Mouse (Mus musculus): Measurements from ENCODE around the gene Klf11. TPM values are rescaled to one million over a fixed set of nuclear protein-coding genes. Genes with fewer than 3 reads are reported as not detected.

Klf11 gene
- polyA plus RNA-seq, 1 experiment from 2014 or later, result 9.2 TPM

DNA sequence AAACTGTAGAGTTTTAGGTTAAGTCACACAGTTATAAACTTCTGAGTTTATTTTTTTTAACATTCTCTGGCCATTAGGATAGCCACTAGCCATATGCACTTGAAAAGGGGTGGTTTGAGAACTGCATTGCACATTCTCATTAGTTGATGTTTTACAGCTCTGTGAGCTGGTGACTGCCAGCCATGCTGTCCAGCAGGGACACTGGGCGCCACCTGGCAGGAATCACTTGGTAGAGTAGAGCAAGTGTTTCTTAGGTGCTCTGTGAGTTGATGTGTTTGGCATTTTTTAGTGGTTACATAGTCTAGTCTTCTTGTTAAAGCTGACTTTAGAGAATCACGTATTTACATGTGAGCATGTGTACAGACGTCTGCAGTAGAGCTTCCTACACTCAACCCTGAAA, 5.4 kb downstream of the Klf11 start:
- Histone ChIP-seq H3K27me3 (replicated peaks) (no peaks in the 10 kb centered on the region), H3K4me3 (peak overlapping the region; percentile 2; the same call in 1 of the 2 replicates), H3K36me3 (peaks cover 80% of the 10 kb centered on the region), H3K9ac (0 out of 2 replicates have a peak overlapping the region, but pooled peaks have one; percentile 4), H3K4me2 (peak overlapping the region; percentile 2), H3K9me3 (replicated peaks) (no peaks in the 10 kb centered on the region), H3K27ac (no peak overlapping the region), H3K4me1 (peaks cover 77% of the 10 kb centered on the region)
- WGBS (ENCODE audit: insufficient replicate concordance), result 81% methylated on average over 3 of the region's 3 CpGs
- no peak for ATAC-seq

- Histone ChIP-seq H3K4me1 (peaks cover 56% of the 10 kb centered on the region), H3K36me3 (peaks cover 91% of the 10 kb centered on the region), H3K4me3 (no peak overlapping the region), H3K27me3 (replicated peaks) (no peaks in the 10 kb centered on the region), H3K9ac (peak overlapping the region; percentile 23; the same call in 1 of the 2 replicates), H3K27ac (no peak overlapping the region), H3K4me2 (0 out of 2 replicates have a peak overlapping the region, but pooled peaks have one; percentile 9), H3K9me3 (replicated peaks) (no peaks in the 10 kb centered on the region)
- ATAC-seq, result peak; percentile 42; the same call in 1 of the 2 replicates
- WGBS (ENCODE audit: insufficient replicate concordance), result 61% methylated on average over 4 of the region's 4 CpGs
These were observed 7.9 kb downstream of the Klf11 start for GRCm38 (mm10) chr12:24658998-24659397.

DNA sequence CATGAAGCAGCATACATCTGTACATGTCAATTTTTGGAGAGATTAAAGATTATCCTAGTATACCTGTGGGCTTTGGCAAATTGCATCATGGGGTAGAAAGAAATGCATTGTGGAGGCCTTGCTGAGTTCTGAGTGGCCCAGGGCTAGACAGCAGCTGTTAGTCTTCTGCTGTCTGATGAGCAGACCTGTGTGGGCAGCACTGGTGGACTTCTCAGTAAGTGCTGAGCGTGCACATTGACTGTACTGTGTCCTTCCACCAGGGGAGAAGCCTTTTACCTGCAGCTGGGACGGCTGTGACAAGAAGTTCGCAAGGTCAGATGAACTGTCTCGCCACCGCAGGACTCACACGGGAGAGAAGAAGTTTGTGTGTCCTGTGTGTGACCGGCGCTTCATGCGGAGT, 8.8 kb downstream of the Klf11 start:
- no peak overlapping the region for H3K9ac ChIP-seq
- 0 out of 2 replicates have a peak, but pooled peaks have one; percentile 23 for ATAC-seq
- no peaks in the 10 kb centered on the region for H3K9me3 ChIP-seq (replicated peaks)
- H3K36me3 ChIP-seq, result peaks cover 85% of the 10 kb centered on the region
- no peaks in the 10 kb centered on the region for H3K27me3 ChIP-seq (replicated peaks)
- H3K4me3 ChIP-seq, result no peak overlapping the region
- no peak overlapping the region for H3K4me2 ChIP-seq
- 92% methylated on average over 9 of the region's 9 CpGs for WGBS (ENCODE audit: insufficient replicate concordance)
- H3K4me1 ChIP-seq, result peaks cover 46% of the 10 kb centered on the region
- H3K27ac ChIP-seq, result no peak overlapping the region

- peaks cover 35% of the 10 kb centered on the region for H3K4me1 ChIP-seq
- H3K27ac ChIP-seq, result no peak overlapping the region
- H3K4me3 ChIP-seq, result no peak overlapping the region
- H3K4me2 ChIP-seq, result no peak overlapping the region
- H3K36me3 ChIP-seq, result peaks cover 73% of the 10 kb centered on the region
- no peak for ATAC-seq
- WGBS (ENCODE audit: insufficient replicate concordance), result 73% methylated on average over 4 of the region's 4 CpGs
- no peaks in the 10 kb centered on the region for H3K9me3 ChIP-seq (replicated peaks)
- no peak overlapping the region for H3K9ac ChIP-seq
- H3K27me3 ChIP-seq (replicated peaks), result no peaks in the 10 kb centered on the region
These were observed 10.0 kb downstream of the Klf11 start for GRCm38 (mm10) chr12:24661100-24661499.

DNA sequence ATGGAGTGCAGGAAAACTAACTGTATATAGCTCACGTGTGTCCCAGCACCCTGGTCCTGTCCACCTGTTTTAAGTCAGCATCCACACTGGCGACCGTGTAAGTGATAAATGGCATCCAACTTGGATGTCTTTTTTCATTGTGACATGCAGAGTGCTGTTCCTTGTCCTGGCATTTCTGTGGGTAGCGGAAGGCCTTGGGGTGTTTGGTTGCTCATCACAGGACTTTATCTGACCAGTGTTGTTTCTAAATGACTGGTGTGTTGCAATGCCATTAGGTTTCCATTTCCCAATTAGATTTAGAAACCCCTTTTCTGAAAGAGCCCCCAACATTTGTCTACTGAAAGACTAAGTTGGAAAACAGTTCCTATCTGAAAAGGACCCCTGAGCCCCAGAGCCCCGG, 11.1 kb downstream of the Klf11 start:
- H3K9me3 ChIP-seq (replicated peaks), result no peaks in the 10 kb centered on the region
- whole genome bisulfite sequencing (ENCODE audit: insufficient replicate concordance), result 90% methylated on average over 5 of the region's 5 CpGs
- H3K27ac ChIP-seq, result no peak overlapping the region
- H3K4me3 ChIP-seq, result no peak overlapping the region
- H3K27me3 ChIP-seq (replicated peaks), result 0 out of 2 replicates have a peak, but pooled peaks cover 4% of the 10 kb centered on the region
- H3K4me1 ChIP-seq, result peaks cover 24% of the 10 kb centered on the region
- peaks cover 63% of the 10 kb centered on the region for H3K36me3 ChIP-seq
- H3K9ac ChIP-seq, result no peak overlapping the region
- no peak overlapping the region for H3K4me2 ChIP-seq
- no peak for ATAC-seq

GRCm38 (mm10) chr12:24680096-24680491, 29.0 kb downstream of the Klf11 start:
- H3K4me2 ChIP-seq, result peak overlapping the region; percentile 69
- H3K4me3 ChIP-seq, result peak overlapping the region; percentile 53
- no peaks in the 10 kb centered on the region for H3K9me3 ChIP-seq (replicated peaks)
- peaks cover 78% of the 10 kb centered on the region for H3K27me3 ChIP-seq (replicated peaks)
- H3K27ac ChIP-seq, result no peak overlapping the region
- no peak overlapping the region; the same call in 1 of the 2 replicates for H3K9ac ChIP-seq
- 19% methylated on average over 9 of the region's 9 CpGs for WGBS (ENCODE audit: insufficient replicate concordance)
- no peak for ATAC-seq
- H3K4me1 ChIP-seq, result peaks cover 23% of the 10 kb centered on the region
- H3K36me3 ChIP-seq, result no peaks in the 10 kb centered on the region

GRCm38 (mm10) chr12:24680492-24681285, 29.6 kb downstream of the Klf11 start:
- H3K4me2 ChIP-seq, result peak overlapping the region; percentile 69
- 5% methylated on average over 61 of the region's 61 CpGs for WGBS (ENCODE audit: insufficient replicate concordance)
- peak; percentile 13; the same call in 1 of the 2 replicates for ATAC-seq
- H3K9me3 ChIP-seq (replicated peaks), result no peaks in the 10 kb centered on the region
- H3K4me3 ChIP-seq, result peak overlapping the region; percentile 53
- H3K4me1 ChIP-seq, result peaks cover 23% of the 10 kb centered on the region
- H3K9ac ChIP-seq, result peak overlapping the region; percentile 50
- H3K27me3 ChIP-seq (replicated peaks), result peaks cover 82% of the 10 kb centered on the region
- H3K36me3 ChIP-seq, result no peaks in the 10 kb centered on the region
- no peak overlapping the region for H3K27ac ChIP-seq

DNA sequence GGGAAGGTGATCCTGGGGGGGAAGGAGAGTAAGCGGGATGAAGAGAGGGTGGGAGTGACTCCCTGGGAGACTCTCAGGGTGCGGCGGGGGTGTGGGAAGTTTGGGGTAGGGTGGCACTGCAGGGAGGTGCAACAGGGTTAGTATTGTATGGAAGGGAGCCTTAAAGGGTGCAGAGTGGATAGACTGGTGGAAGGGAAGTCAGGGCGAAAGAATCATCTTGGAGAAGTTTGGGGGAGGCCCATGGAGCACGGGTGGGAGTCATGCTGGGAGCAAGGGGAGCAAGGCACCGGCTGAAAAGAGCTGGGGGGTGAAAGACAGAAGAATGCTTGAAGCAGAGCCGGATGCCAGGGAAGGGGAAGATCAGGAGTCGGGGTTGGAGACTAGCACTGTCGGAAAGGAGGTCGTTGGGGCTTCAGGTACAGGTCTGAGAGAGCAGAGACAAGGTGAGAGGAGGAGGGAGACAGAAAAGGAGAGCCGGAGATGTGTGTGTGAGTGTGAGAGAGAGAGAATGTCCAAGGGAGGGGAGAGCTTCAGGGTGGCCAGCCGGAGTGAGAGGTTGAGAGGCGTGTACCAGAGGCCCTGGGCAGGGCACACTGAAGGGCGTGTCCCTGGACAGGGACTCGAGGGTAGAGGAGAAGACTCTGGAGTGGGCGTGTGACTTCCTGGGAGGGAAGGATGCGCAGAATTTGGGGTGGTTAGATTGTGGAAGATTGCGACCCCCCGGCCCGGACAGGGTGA, 30.4 kb downstream of the Klf11 start, which contains the start of gene Cys1:
Gene Cys1, minus strand, starts transcription at position 528 of the 738 bp plus-strand sequence.
- peaks cover 89% of the 10 kb centered on the region for H3K27me3 ChIP-seq (replicated peaks)
- no peaks in the 10 kb centered on the region for H3K36me3 ChIP-seq
- no peak within 1 kb of the TSS for H3K27ac ChIP-seq
- WGBS (ENCODE audit: insufficient replicate concordance), result 6% methylated on average over 20 of the region's 20 CpGs
- peak within 1 kb of the TSS; percentile 50 for H3K9ac ChIP-seq
- no peaks in the 10 kb centered on the region for H3K9me3 ChIP-seq (replicated peaks)
- peak within 1 kb of the TSS; percentile 53 for H3K4me3 ChIP-seq
- peaks cover 23% of the 10 kb centered on the region for H3K4me1 ChIP-seq
- peak within 1 kb of the TSS; percentile 69 for H3K4me2 ChIP-seq
- ATAC-seq, result no peak; the same call in 1 of the 2 replicates

GRCm38 (mm10) chr12:24682563-24682962, 31.5 kb downstream of the Klf11 start:
- Histone ChIP-seq H3K9me3 (replicated peaks) (no peaks in the 10 kb centered on the region), H3K9ac (no peak overlapping the region), H3K27me3 (replicated peaks) (peaks cover 92% of the 10 kb centered on the region), H3K4me3 (no peak overlapping the region), H3K4me1 (peaks cover 23% of the 10 kb centered on the region), H3K27ac (no peak overlapping the region), H3K36me3 (no peaks in the 10 kb centered on the region), H3K4me2 (no peak overlapping the region)
- no peak for ATAC-seq
- WGBS (ENCODE audit: insufficient replicate concordance), result 49% methylated on average over 8 of the region's 8 CpGs

- WGBS (ENCODE audit: insufficient replicate concordance), result 49% methylated on average over 7 of the region's 7 CpGs
- Histone ChIP-seq H3K4me3 (no peak overlapping the region), H3K27ac (no peak overlapping the region), H3K36me3 (no peaks in the 10 kb centered on the region), H3K27me3 (replicated peaks) (peaks cover 86% of the 10 kb centered on the region), H3K4me2 (no peak overlapping the region), H3K9ac (no peak overlapping the region), H3K9me3 (replicated peaks) (no peaks in the 10 kb centered on the region), H3K4me1 (peaks cover 23% of the 10 kb centered on the region)
- no peak for ATAC-seq
These were observed 32.4 kb downstream of the Klf11 start for GRCm38 (mm10) chr12:24683461-24683860.

DNA sequence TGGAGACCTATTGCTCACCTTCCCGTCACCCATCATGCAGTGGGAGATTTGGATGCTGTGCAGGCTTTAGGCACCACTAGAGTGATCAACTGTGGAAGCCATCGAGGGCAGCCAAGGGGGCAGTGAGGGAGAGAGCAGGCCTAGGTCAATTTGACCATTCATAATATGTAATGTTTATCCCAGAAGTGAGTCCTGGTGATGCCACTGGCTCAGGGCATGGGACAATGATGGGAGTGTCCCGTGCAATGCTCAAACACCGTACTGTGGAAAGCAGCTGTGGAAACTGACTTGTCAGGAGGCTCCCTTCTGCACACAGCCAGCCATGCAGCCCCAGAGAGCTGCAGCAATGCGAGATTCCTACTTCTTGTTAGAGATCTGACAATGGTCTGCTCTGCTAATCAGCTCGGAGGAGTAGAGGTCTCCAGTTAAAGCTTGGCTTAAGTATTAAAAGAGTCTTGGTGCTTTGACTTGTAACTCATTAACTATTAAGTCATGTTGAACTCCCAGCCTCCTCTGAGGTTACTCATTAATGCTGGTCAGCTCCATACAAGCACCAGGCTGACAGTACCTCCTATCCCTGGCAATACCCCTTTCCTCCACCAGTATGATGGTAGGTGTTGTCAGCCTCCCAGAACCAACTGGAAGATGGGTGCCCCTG, 35.1 kb downstream of the Klf11 start:
- no peak overlapping the region for H3K4me3 ChIP-seq
- peak overlapping the region; percentile 64; the same call in 1 of the 2 replicates for H3K27ac ChIP-seq
- H3K4me1 ChIP-seq, result peaks cover 13% of the 10 kb centered on the region
- H3K9me3 ChIP-seq (replicated peaks), result no peaks in the 10 kb centered on the region
- H3K27me3 ChIP-seq (replicated peaks), result peaks cover 59% of the 10 kb centered on the region
- peak; percentile 69 for ATAC-seq
- H3K9ac ChIP-seq, result no peak overlapping the region
- H3K36me3 ChIP-seq, result no peaks in the 10 kb centered on the region
- 50% methylated on average over 6 of the region's 6 CpGs for WGBS (ENCODE audit: insufficient replicate concordance)
- peak overlapping the region; percentile 17; the same call in 1 of the 2 replicates for H3K4me2 ChIP-seq
